Mouse (Mus musculus) ovary, postnatal 10 days (tissue): ENCODE measurements around the gene Smco4.
"Not testable (repeated sequence)": the region's sequence is repeated elsewhere in the genome, so short reads cannot be mapped to it uniquely, and the experiment has no call there.

ENCODE experiments used
- DNase-seq: peaks from one replicate; pipeline ENCODE4 v3.0.0; 2022; ENCODE audit warnings: low spot score

Smco4 gene

GRCm38 (mm10) chr9:15493235-15493924 is at the start of gene Smco4:
Smco4 (plus strand) TSS chr9:15493432.
- DNase-seq: peak; percentile 57

GRCm38 (mm10) chr9:15447397-15447796 is 45.8 kb upstream of the Smco4 start:
- no peak for DNase-seq

- no peak for DNase-seq
Observed at GRCm38 (mm10) chr9:15450921-15451320, 42.3 kb upstream of the Smco4 start.

- DNase-seq: no peak
Observed at GRCm38 (mm10) chr9:15472256-15472655, 21.0 kb upstream of the Smco4 start.

- DNase-seq: no peak
Observed at GRCm38 (mm10) chr9:15473206-15473605, 20.0 kb upstream of the Smco4 start.

GRCm38 (mm10) chr9:15477556-15477955 is 15.7 kb upstream of the Smco4 start:
- DNase-seq: no peak

GRCm38 (mm10) chr9:15487682-15488424 is 5.4 kb upstream of the Smco4 start:
- no peak for DNase-seq

- DNase-seq: no peak
Observed at GRCm38 (mm10) chr9:15489293-15489692, 3.9 kb upstream of the Smco4 start.

GRCm38 (mm10) chr9:15490331-15491100 is 2.7 kb upstream of the Smco4 start:
- DNase-seq: no peak

- no peak for DNase-seq
Observed at GRCm38 (mm10) chr9:15491686-15492085, 1.5 kb upstream of the Smco4 start.

- no peak for DNase-seq
Observed at GRCm38 (mm10) chr9:15492401-15492800, 831 bp upstream of the Smco4 start.

- peak; percentile 56 for DNase-seq
Observed at GRCm38 (mm10) chr9:15493925-15494558, 810 bp downstream of the Smco4 start.

- not testable (repeated sequence) for DNase-seq
Observed at GRCm38 (mm10) chr9:15495281-15495680, 2.0 kb downstream of the Smco4 start.

- no peak for DNase-seq
Observed at GRCm38 (mm10) chr9:15495921-15496577, 2.8 kb downstream of the Smco4 start.

- DNase-seq: no peak
Observed at GRCm38 (mm10) chr9:15500025-15500424, 6.8 kb downstream of the Smco4 start.

GRCm38 (mm10) chr9:15501319-15502256 is 8.4 kb downstream of the Smco4 start:
- DNase-seq: no peak

GRCm38 (mm10) chr9:15502476-15502875 is 9.2 kb downstream of the Smco4 start:
- no peak for DNase-seq

- no peak for DNase-seq
Observed at GRCm38 (mm10) chr9:15503307-15503706, 10.1 kb downstream of the Smco4 start.

GRCm38 (mm10) chr9:15503827-15504226 is 10.6 kb downstream of the Smco4 start:
- DNase-seq: no peak

- DNase-seq: no peak
Observed at GRCm38 (mm10) chr9:15505288-15505687, 12.1 kb downstream of the Smco4 start.

- DNase-seq: no peak
Observed at GRCm38 (mm10) chr9:15506863-15507262, 13.6 kb downstream of the Smco4 start.
